Mouse (Mus musculus) heart, adult 9 months (tissue): ENCODE measurements around the gene Prox2.
A peak's percentile ranks its signal among the peaks of the same experiment; 100 is the strongest.

Source experiments
- DNase-seq, 2 experiments: peaks; one replicate each; pipeline ENCODE4 v3.0.0; 2022; ENCODE audit warnings: low spot score in 2 of 2

Gene Prox2

GRCm38 (mm10) chr12:85094010-85094409, 16.5 kb downstream of the Prox2 start:
- DNase-seq = peak; percentile 70 to 80

DNA sequence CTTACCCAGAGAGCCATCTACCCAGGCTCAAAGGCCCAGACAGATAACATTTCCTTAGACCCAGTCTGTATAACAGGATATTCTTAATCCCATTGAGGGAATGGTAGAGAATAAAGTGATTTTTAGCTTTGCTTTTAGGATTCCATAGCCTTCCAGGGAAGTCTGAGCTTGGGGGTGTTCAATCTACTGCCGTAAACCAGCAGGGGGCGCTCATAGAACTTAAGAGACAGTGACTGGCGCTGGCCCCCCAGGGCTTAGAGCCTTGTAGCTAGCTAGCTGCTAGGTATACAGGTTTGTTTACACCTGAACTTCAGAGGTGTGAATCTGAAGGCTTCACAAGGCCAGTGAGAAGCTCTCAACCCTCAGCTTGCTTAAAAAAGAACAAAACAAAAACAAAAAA, 18.3 kb downstream of the Prox2 start:
- peak; percentile 49 for DNase-seq

DNA sequence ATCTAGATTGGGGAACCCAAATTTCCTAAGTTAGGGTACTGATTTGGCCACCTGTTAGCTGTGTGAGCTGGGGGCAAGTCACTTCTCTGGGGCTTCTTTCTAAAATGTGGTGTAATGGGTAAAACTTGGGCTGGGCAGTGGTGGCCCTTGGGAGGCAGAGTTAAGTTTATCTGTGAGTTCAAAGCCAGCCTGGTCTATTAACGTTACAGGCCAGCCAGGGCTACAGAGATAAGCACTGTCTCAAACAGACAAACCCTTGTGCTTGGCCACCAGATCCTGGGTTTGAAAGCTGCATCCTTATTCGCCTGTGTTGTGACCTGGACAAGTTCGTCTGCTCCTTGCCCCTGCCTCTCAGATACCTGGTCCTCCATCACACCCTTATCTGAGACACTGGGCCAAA, 19.4 kb downstream of the Prox2 start:
- no peak for DNase-seq

GRCm38 (mm10) chr12:85087845-85088244, 22.7 kb downstream of the Prox2 start:
- DNase-seq = no peak

DNA sequence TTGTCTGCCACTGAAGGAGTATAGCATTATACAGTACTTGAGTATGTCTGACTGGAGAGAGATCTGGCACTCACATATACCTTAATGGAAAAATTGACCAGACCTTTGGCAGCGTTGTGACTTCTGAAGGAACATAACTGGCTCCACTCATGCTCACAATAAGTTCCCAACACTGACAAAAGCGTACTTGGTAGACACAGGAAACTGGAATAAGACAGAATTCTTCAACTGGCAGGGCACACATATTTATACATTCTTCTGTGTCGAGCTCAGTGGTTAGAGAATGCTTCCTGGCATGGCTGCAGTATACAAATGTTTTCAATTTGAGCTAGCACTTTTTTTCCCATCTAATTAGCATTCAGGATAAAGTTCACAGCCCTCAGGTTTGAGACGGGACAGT, 25.6 kb downstream of the Prox2 start:
- no peak for DNase-seq

DNA sequence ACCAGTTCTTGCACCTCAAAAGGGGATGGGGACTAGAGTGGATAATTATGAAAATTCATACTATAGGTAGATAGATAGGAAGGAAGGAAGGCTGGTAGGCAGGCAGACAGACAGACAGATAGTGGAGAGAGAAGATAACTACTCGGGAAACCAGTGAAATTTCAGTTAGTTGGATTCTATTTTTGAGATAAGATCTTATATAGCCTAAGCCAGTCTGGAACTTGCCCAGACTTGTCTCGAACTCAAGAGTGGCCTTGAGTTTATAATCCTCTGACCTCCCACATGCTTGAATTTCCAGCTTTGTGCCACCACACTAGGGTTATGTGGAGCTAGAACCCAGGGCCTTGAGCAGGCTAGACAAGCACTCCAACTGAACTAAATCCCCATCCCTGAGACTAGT, 26.3 kb downstream of the Prox2 start:
- no peak for DNase-seq

- DNase-seq = no peak
Measured at GRCm38 (mm10) chr12:85077100-85077499, 33.5 kb downstream of the Prox2 start.

- no peak for DNase-seq
Measured at GRCm38 (mm10) chr12:85071043-85071442, 39.5 kb downstream of the Prox2 start.

GRCm38 (mm10) chr12:85051218-85051617, 59.3 kb downstream of the Prox2 start:
- DNase-seq = no peak
